Mouse (Mus musculus): ENCODE measurements around the gene Plekha6. TPM values are rescaled to one million over a fixed set of nuclear protein-coding genes. Genes with fewer than 3 reads are reported as not detected.

The Plekha6 gene
- polyA plus RNA-seq, 1 experiment from 2014 or later, result 17.7 TPM

GRCm38 (mm10) chr1:133347226-133347625 lies 183.2 kb downstream of the Plekha6 start:
- no peak for ATAC-seq (ENCODE audit: insufficient read depth, low FRiP score)
- Histone ChIP-seq H3K9me3 (replicated peaks; ENCODE audit: control insufficient read depth, low read length) (no peaks in the 10 kb centered on the region), H3K27me3 (ENCODE audit: control insufficient read depth, insufficient read depth, low read length) (no peaks in the 10 kb centered on the region), H3K4me3 (replicated peaks; ENCODE audit: low read length) (no peak overlapping the region), H3K4me1 (ENCODE audit: control insufficient read depth, insufficient read depth, low read length) (no peaks in the 10 kb centered on the region; the same call in 1 of the 2 replicates), H3K36me3 (ENCODE audit: control insufficient read depth, insufficient read depth, low read length) (no peaks in the 10 kb centered on the region), H3K4me2 (ENCODE audit: low read depth, low read length) (no peak overlapping the region), H3K27ac (ENCODE audit: low read length) (no peak overlapping the region), H3K9ac (ENCODE audit: low read length) (no peak overlapping the region)
- WGBS, result 64% methylated on average over 3 of the region's 3 CpGs

DNA sequence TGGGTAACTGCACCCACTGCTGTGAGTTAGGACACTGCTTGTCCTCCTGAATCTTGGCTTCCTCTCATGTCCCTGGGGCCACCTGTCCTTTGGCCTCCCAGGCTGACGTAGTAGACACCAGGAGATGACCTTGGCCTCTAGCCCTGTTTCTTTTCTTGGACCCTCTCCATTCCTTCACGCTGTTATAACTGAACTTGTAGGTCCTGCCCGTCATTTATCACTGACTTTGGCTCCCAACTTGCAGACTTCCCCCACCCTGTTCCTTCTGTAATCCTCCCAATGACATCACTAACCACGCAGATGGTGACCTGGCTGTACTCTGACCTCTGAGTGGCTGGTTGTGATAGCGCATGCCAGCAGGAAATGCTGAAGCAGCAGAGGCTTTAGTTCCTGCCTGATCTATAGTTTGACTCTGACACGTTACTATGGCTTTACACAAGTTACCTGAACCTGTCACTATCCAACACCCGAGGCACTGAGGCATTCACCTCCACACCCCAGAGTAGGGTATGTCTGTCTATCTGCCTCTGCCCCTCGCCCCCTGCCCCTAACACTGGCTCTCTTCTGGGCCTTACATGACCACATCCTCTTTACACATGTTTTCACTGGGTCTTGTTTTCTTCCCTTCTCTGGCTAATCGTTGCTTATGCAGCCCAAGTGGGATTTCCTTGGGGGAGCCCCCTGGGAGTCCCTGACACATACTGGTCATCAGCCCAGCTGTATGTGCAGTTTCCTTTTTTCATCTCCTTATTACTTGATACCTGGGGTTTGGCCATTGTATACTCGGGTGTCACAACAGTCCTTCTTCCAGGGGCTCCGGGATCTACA lies 183.9 kb downstream of the Plekha6 start:
- H3K36me3 ChIP-seq (ENCODE audit: control insufficient read depth, insufficient read depth, low read length), result no peaks in the 10 kb centered on the region
- H3K27me3 ChIP-seq (ENCODE audit: control insufficient read depth, insufficient read depth, low read length), result no peaks in the 10 kb centered on the region
- no peak overlapping the region for H3K4me2 ChIP-seq (ENCODE audit: low read depth, low read length)
- H3K4me3 ChIP-seq (replicated peaks; ENCODE audit: low read length), result no peak overlapping the region
- H3K27ac ChIP-seq (ENCODE audit: low read length), result no peak overlapping the region
- no peaks in the 10 kb centered on the region; the same call in 1 of the 2 replicates for H3K4me1 ChIP-seq (ENCODE audit: control insufficient read depth, insufficient read depth, low read length)
- ATAC-seq (ENCODE audit: insufficient read depth, low FRiP score), result peak; percentile 29; the same call in 1 of the 2 replicates
- H3K9ac ChIP-seq (ENCODE audit: low read length), result no peak overlapping the region
- H3K9me3 ChIP-seq (replicated peaks; ENCODE audit: control insufficient read depth, low read length), result no peaks in the 10 kb centered on the region
- WGBS, result 51% methylated on average over 11 of the region's 11 CpGs

DNA sequence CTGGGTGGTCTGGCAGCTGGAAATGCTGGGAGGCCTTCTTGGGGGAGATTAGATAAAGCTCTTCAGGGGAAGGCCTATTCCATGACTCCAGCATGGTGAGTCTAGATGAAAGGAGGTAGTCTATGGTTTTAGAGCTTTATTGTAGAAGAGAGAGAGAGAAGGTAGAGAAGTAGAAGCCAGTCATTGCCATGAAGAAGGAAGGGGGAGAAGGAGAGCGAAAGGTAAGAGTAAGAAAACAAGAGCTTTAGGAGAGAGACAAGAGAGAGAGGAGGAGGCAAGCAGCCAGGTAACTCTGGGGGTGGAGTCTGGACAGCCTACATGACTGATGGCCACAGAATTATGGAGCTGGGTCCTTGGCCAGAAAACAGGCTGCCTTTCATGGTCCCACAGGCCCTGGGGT lies 186.2 kb downstream of the Plekha6 start, which contains the start of gene Ren1:
Gene Ren1, plus strand, starts transcription at position 301 of the 400 bp plus-strand sequence.
- no peaks in the 10 kb centered on the region; the same call in 1 of the 2 replicates for H3K4me1 ChIP-seq (ENCODE audit: control insufficient read depth, insufficient read depth, low read length)
- H3K4me3 ChIP-seq (replicated peaks; ENCODE audit: low read length), result no peak within 1 kb of the TSS
- no peaks in the 10 kb centered on the region for H3K36me3 ChIP-seq (ENCODE audit: control insufficient read depth, insufficient read depth, low read length)
- WGBS, result 87% methylated on average over 1 of the region's 1 CpGs
- H3K9ac ChIP-seq (ENCODE audit: low read length), result no peak within 1 kb of the TSS
- H3K9me3 ChIP-seq (replicated peaks; ENCODE audit: control insufficient read depth, low read length), result no peaks in the 10 kb centered on the region
- ATAC-seq (ENCODE audit: insufficient read depth, low FRiP score), result no peak
- no peak within 1 kb of the TSS for H3K27ac ChIP-seq (ENCODE audit: low read length)
- no peak within 1 kb of the TSS for H3K4me2 ChIP-seq (ENCODE audit: low read depth, low read length)
- H3K27me3 ChIP-seq (ENCODE audit: control insufficient read depth, insufficient read depth, low read length), result no peaks in the 10 kb centered on the region

DNA sequence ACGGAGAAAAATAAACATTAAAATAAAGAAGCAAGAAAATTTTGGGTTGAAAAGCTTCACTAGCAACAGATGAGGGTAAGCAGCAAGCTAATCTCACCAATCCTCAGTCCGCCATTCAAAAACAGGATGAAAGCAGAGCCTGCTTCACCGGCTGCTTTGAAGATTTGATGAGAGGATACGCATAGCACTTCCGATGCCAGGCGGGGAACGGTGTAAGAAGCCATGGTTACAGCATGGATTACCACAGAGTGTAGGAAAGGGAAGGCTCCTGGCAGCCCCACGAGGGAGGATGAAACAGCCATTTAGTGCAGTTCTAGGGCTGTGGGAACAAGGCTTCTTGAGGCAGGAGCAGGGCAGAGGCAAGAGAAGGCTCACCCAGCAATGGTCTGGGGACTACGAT lies 187.8 kb downstream of the Plekha6 start:
- H3K4me1 ChIP-seq (ENCODE audit: control insufficient read depth, insufficient read depth, low read length), result no peaks in the 10 kb centered on the region; the same call in 1 of the 2 replicates
- no peaks in the 10 kb centered on the region for H3K36me3 ChIP-seq (ENCODE audit: control insufficient read depth, insufficient read depth, low read length)
- no peak overlapping the region for H3K27ac ChIP-seq (ENCODE audit: low read length)
- H3K9ac ChIP-seq (ENCODE audit: low read length), result no peak overlapping the region
- no peak overlapping the region for H3K4me2 ChIP-seq (ENCODE audit: low read depth, low read length)
- no peaks in the 10 kb centered on the region for H3K9me3 ChIP-seq (replicated peaks; ENCODE audit: control insufficient read depth, low read length)
- WGBS, result 57% methylated on average over 9 of the region's 9 CpGs
- ATAC-seq (ENCODE audit: insufficient read depth, low FRiP score), result no peak
- no peaks in the 10 kb centered on the region for H3K27me3 ChIP-seq (ENCODE audit: control insufficient read depth, insufficient read depth, low read length)
- H3K4me3 ChIP-seq (replicated peaks; ENCODE audit: low read length), result no peak overlapping the region

Other genes starting within 250 kb of the Plekha6 start
- 32.1 and 33.7 TPM in 2 replicates for gene Mdm4, start 133.6 kb upstream of the Plekha6 start, polyA plus RNA-seq (2015; fragmentation: Nextera tagmentation; extraction: Ambion mirVana)
- gene Pik3c2b, start 118.5 kb upstream of the Plekha6 start, polyA plus RNA-seq (2015; fragmentation: Nextera tagmentation; extraction: Ambion mirVana), result 8.5 and 9.3 TPM in 2 replicates
- 55.3 and 57.0 TPM in 2 replicates for gene Ppp1r15b, start 33.1 kb upstream of the Plekha6 start, polyA plus RNA-seq (2015; fragmentation: Nextera tagmentation; extraction: Ambion mirVana)
- gene Golt1a, start 145.6 kb downstream of the Plekha6 start, polyA plus RNA-seq (2015; fragmentation: Nextera tagmentation; extraction: Ambion mirVana), result 8.2 and 8.7 TPM in 2 replicates
- not detected in 2 replicates for gene Kiss1, start 157.7 kb downstream of the Plekha6 start, polyA plus RNA-seq (2015; fragmentation: Nextera tagmentation; extraction: Ambion mirVana)
- 2.0 and 3.6 TPM in 2 replicates for gene Ren1, start 186.3 kb downstream of the Plekha6 start, polyA plus RNA-seq (2015; fragmentation: Nextera tagmentation; extraction: Ambion mirVana)
- gene Etnk2, start 199.4 kb downstream of the Plekha6 start, polyA plus RNA-seq (2015; fragmentation: Nextera tagmentation; extraction: Ambion mirVana), result 4.5 and 4.7 TPM in 2 replicates